Mouse (Mus musculus) neural tube, embryonic 12.5 days (tissue): ENCODE results near the gene Cbln1. TPM values are rescaled to one million over a fixed set of nuclear protein-coding genes. Genes with fewer than 3 reads are reported as not detected.

Experiments
- polyA plus RNA-seq: library from polyadenylated mRNA; unstranded; fragments of >200 nt; fragmentation: Nextera tagmentation; extraction: Ambion mirVana; gene quantifications from 2 replicates; pipeline ENCODE4 v1.2.1, GENCODE M21; 2016

The Cbln1 gene
- polyA plus RNA-seq, 1 experiment from 2014 or later: 14.1 TPM

Other genes with a start within 250 kb of the Cbln1 start
- gene 4933402J07Rik, start 91.2 kb upstream of the Cbln1 start, polyA plus RNA-seq: not detected in 2 replicates